Mouse (Mus musculus) frontal cortex, postnatal 14 days (tissue): ENCODE results near the gene Tap2.

Experiments used
- DNase-seq, 2 experiments: peaks; one replicate each; pipeline ENCODE4 v3.0.0; 2022; ENCODE audit warnings: low spot score in 2 of 2

Tap2 gene

DNA sequence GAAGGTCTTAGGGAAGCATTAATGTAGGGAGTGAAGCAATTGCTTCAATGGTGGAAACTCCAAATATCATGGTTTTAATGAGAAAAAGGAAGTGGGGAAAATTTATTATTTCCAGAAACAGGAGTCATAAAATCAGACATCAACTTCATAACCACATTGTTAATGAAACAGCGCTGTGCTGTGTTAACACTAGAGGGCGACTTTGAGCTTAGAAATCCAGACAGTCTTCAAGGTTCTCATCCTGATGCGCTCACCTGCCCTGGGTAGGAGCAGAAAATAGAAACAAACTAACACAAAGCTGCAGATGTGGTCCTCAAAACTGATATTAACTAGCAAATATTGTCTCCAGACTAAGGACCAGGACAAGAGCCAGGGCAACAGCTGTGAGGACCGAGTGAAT, 46.6 kb downstream of the Tap2 start:
- peak in 1 of 2 experiments; percentile 36 for DNase-seq

DNA sequence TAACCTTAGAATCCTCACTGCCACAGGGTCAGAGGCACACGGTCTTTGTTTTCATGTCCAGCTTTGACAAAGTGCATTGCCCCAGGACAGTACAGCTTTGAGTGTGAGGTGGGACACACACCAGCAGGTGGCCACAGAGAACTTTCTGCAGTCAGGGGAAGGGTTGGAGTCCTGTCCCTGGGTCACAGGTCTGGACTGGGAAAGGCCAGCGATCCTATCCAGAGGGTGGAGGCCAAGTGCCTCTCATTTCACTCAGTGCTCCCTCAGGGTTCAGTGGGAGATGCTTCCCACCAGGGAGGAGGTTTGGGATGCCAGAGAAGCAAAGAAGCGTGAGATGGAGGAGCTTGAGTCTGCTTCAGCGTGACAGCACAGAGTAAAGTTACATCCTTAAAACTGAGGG, 48.3 kb downstream of the Tap2 start:
- no peak for DNase-seq

DNA sequence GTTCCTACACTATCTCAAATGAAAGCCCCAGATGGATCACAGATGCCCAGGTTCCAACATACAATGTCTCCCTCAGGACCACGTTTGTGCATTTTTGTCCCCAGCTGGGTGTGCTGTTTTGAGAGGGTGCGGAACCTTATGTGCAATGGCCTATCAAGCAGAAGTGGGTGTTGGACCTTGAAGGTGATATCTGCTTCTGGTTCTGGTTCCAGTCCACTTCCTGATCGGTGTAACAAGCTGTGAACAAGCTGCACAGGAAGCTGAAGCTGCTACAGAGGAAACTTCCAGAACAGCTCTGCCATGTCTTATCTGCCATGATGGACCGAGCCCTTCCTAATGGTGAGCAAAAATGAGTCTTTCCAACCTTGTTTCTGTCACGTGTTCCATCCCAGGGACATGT, 53.2 kb downstream of the Tap2 start:
- DNase-seq, result no peak

DNA sequence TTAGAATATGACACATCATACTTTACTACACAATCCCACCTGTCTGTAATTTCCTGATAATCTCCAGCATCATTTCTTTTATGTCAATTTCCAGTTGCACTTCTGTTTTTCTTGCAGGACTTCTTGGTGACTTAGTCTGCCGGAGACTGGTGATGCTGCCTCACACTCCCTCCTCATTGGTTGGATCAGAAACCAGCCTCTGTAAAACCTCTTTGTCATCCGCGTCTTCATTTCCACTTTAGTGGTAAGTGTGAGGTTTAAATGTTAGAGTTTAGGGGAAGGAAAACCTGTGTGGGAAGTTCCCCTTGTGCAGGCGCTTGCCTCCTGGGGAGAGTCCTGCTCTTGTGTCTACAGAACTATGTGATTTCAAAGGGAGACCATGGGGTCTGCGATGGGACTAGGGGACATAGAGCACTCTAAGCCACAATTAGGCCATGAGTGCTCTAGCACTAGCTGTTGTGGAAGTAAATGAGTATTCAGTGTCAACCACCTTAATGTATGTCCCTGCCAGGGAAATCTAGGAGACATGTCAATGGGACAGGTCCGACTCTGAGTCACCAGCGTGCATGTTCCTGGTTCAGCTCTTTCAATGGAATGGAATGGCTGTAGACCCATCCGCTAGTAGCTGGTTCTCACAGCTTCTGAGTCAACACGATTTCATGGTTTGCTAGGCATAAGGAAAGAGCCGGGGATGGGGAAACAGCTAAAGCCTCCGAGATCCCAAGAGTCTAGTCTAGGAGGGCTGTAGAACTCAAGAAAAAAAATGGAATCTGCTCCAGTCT, 54.5 kb downstream of the Tap2 start, which contains the start of gene H2-Ab1:
H2-Ab1 (plus strand) TSS at position 96 of the 782 bp plus-strand sequence.
- peak; percentile 71 to 88 for DNase-seq

DNA sequence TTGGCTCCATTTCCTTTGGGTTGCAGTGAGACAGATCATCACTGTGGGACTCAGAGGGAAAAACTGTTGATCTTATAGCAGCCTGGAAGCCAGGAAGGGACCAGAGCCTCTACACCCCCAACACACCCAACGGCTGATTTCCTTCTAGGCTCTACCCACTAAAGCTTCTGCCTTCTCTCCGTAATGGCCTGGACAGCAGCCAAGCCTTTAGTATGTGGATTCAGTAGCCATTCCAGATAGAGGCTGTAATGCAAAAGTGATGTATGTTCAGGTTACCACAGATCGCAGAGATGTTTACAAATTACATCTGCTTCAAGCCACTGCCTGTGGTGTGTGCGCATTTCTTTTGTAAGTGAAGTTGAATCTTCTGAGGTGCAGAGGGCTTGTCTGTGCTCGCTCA, 57.2 kb downstream of the Tap2 start:
- no peak for DNase-seq

DNA sequence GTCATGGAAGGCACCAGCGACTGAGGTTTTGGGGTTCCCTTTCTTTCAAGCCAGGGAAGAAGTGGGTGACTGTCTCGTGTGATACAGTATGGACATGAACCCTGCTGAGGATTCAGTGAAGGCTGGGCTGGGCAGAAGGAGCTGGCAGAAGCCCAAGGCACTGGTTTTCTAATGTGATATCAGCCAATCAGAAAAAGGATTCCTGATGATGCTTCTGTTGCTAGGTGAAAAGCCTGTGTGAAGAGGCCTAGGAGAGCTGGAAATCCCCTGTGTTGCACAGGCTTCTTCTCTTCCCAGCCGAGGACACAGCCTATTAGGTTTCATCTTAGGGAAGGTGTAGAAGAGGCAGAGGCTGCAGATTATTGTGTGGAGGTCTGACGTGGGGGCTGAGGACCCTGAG, 58.2 kb downstream of the Tap2 start:
- DNase-seq, result peak; percentile 31 to 53

DNA sequence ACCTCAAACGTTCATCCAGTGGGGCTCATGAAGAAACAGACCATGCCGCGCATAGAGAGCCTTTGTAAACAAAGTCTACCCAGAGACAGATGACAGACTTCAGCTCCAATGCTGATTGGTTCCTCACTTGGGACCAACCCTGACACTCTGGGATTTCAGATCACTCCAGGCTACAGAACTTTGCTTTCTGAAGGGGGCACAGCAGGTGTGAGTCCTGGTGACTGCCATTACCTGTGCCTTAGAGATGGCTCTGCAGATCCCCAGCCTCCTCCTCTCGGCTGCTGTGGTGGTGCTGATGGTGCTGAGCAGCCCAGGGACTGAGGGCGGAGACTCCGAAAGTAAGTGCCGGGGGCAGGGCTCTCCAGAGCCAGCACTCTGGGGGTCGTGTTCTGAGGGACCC, 59.7 kb downstream of the Tap2 start:
- DNase-seq, result peak; percentile 16 to 71

DNA sequence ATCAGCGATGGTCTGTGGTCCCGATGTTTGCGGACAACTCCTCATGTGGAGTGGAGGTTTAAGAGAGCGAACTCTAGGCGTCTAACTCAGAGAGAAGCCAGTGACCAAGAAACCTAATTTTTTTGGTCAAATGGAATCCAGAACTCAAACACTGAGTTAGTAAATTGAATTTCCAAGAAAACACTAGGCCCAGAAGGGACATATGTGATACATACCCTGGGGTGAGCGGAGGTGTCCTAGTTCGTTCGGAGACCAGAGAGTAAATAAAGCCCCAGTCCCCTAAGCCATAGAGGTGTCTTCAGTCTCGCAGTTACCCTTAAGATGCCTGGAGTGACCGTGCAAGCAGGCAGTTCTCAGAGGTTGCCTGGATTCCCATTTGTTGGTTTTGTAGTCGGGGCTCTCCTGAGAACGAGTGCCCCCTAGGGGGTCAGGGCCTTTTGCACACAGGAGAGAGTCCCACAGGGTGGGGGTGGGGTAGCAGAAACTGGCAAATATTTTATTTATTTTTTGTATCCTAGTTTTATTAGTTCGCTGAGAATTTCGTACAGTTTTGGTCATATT, 60.6 kb downstream of the Tap2 start:
- DNase-seq, result no peak

DNA sequence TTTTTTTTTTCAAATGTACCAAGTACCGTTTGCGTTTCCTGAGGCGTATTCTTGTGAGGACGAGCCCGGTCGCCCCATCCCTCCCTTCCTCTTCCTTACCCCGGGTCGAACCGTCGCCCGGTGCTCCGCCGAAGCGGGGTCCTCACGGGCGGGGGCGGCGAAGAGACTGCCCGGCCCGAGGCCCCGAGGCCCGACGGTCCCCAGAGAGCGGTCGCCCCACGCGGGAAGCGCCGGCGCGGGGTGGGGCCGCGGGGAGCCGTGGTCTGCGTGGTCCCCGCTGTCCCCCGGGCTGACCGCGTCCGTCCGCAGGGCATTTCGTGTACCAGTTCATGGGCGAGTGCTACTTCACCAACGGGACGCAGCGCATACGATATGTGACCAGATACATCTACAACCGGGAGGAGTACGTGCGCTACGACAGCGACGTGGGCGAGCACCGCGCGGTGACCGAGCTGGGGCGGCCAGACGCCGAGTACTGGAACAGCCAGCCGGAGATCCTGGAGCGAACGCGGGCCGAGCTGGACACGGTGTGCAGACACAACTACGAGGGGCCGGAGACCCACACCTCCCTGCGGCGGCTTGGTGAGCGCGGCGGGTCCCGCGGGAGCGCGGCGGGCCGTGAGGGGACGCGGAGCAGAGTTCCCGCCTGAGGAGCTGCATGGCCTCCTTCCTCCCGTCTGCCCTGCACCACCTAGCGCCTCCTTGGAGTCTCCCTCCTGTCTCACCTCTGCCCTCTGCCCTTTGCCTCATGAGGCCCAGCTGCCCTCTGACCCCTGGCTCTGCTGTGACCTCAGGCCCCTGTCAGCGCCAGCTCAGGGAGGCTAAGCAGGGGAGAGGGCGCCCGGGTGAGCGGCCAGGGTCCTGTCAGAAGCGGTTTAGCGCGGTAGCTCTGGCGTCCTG, 61.4 kb downstream of the Tap2 start:
- no peak for DNase-seq
